Mouse (Mus musculus) CH12.LX (cell line): ENCODE results near the gene Dcst1.
A peak's percentile ranks its signal among the peaks of the same experiment; 100 is the strongest.

Experiments
- CHD2 ChIP-seq: IDR thresholded peaks from 2 replicates; pipeline ENCODE4 v1.6.1; 2011; ENCODE audit warnings: low read length, improper control_type of control experiment
- CTCF ChIP-seq, 2 experiments: IDR thresholded peaks in 1 of 2; conservative IDR thresholded peaks in 1 of 2; 2 replicates each; pipeline ENCODE4 v1.5.1; 2011 to 2012; ENCODE audit warnings: low read depth in 2 of 2, low read length in 2 of 2, improper control_type of control experiment in 1 of 2, inconsistent platforms in 1 of 2, mild to moderate bottlenecking in 1 of 2, moderate library complexity in 1 of 2
- EP300 ChIP-seq: IDR thresholded peaks from 2 replicates; pipeline ENCODE4 v1.6.1; 2011; ENCODE audit warnings: low read length, improper control_type of control experiment
- ETS1 ChIP-seq: conservative IDR thresholded peaks from 2 replicates; pipeline ENCODE4 v1.6.1; 2012; ENCODE audit warnings: low read depth, mild to moderate bottlenecking, inconsistent platforms, low read length, improper control_type of control experiment, moderate library complexity
- HCFC1 ChIP-seq: IDR thresholded peaks from 2 replicates; pipeline ENCODE4 v1.6.1; 2012; ENCODE audit warnings: low read depth, mild to moderate bottlenecking, inconsistent platforms, low read length, improper control_type of control experiment
- MAX ChIP-seq: IDR thresholded peaks from 2 replicates; pipeline ENCODE4 v1.6.1; 2011; ENCODE audit warnings: low read length, improper control_type of control experiment
- MAZ ChIP-seq: IDR thresholded peaks from 2 replicates; pipeline ENCODE4 v1.6.1; 2012; ENCODE audit warnings: low read depth, mild to moderate bottlenecking, inconsistent platforms, low read length, improper control_type of control experiment, moderate library complexity
- POLR2A ChIP-seq: IDR thresholded peaks from 2 replicates; pipeline ENCODE4 v1.6.1; 2011; ENCODE audit warnings: low read depth, mild to moderate bottlenecking, improper control_type of control experiment, low read length
- RAD21 ChIP-seq: IDR thresholded peaks from 2 replicates; pipeline ENCODE4 v1.6.1; 2011; ENCODE audit warnings: low read depth, mild to moderate bottlenecking, low read length, improper control_type of control experiment, moderate library complexity
- TBP ChIP-seq: conservative IDR thresholded peaks from 2 replicates; pipeline ENCODE4 v1.6.1; 2011; ENCODE audit warnings: low read depth, low read length, improper control_type of control experiment
- ZKSCAN1 ChIP-seq: IDR thresholded peaks from 2 replicates; pipeline ENCODE4 v1.6.1; 2012; ENCODE audit warnings: low read depth, inconsistent platforms, low read length, improper control_type of control experiment, borderline replicate concordance
- ZMIZ1 ChIP-seq: IDR thresholded peaks from 2 replicates; pipeline ENCODE4 v1.6.1; 2012; ENCODE audit warnings: low read depth, mild to moderate bottlenecking, inconsistent platforms, low read length, improper control_type of control experiment

- TF ChIP-seq ZKSCAN1 (no peak), EP300 (no peak), POLR2A (peak; percentile 75), RAD21 (no peak), CTCF (conservative IDR thresholded peaks at IDR 0.05 in 1 of 2, IDR thresholded peaks at IDR 0.05 in 1 of 2; ENCODE audit: low read depth in 2 of 2, low read length in 2 of 2) (no peak), CHD2 (peak; percentile 68; the same call in 1 of the 2 replicates), ZMIZ1 (peak; percentile 33; the same call in 1 of the 2 replicates), TBP (no peak), ETS1 (no peak), MAX (0 out of 2 replicates have a peak, but pooled peaks have one; percentile 8), HCFC1 (0 out of 2 replicates have a peak, but pooled peaks have one; percentile 44), MAZ (peak; percentile 66)
These were observed 28.6 kb upstream of the Dcst1 start for GRCm38 (mm10) chr3:89393605-89394004.
